Mouse (Mus musculus) stomach, embryonic 16.5 days (tissue): ENCODE results near the gene Tex35. TPM values are rescaled to one million over a fixed set of nuclear protein-coding genes. Genes with fewer than 3 reads are reported as not detected.
A peak's percentile ranks its signal among the peaks of the same experiment; 100 is the strongest.

Experiments
- ATAC-seq: fragments of 200-750 bp; cut with Nextera tagmentation; 2 replicates; pipeline ENCODE4 v1.8.0; 2017; ENCODE audit warnings: moderate number of reproducible peaks, moderate TSS enrichment; ENCODE audit not compliant: insufficient read depth, low FRiP score
- H3K27ac ChIP-seq: fragments of 300-500 bp; sonication (generic); 2 replicates; pipeline ENCODE4 v1.5.1; 2014; ENCODE audit warnings: low read length
- H3K27me3 ChIP-seq: fragments of 300-500 bp; sonication (generic); 2 replicates; pipeline ENCODE4 v1.6.1; 2014; ENCODE audit warnings: low read length, control low read depth, mixed read lengths; ENCODE audit not compliant: control insufficient read depth, insufficient read depth
- H3K36me3 ChIP-seq: fragments of 300-500 bp; sonication (generic); 2 replicates; pipeline ENCODE4 v1.6.1; 2014; ENCODE audit warnings: low read length; ENCODE audit not compliant: control insufficient read depth, insufficient read depth
- H3K4me1 ChIP-seq: fragments of 300-500 bp; sonication (generic); 2 replicates; pipeline ENCODE4 v1.6.1; 2014; ENCODE audit warnings: low read length, control low read depth, mixed read lengths; ENCODE audit not compliant: control insufficient read depth, insufficient read depth
- H3K4me2 ChIP-seq: fragments of 300-500 bp; sonication (generic); 2 replicates; pipeline ENCODE4 v1.6.1; 2014; ENCODE audit warnings: low read depth, low read length, mixed read lengths
- H3K4me3 ChIP-seq: fragments of 300-500 bp; sonication (generic); replicated peaks from 2 replicates; pipeline ENCODE4 v1.5.1; 2014; ENCODE audit warnings: mild to moderate bottlenecking, low read length
- H3K9ac ChIP-seq: fragments of 300-500 bp; sonication (generic); 2 replicates; pipeline ENCODE4 v1.6.1; 2014; ENCODE audit warnings: low read length
- H3K9me3 ChIP-seq: fragments of 300-500 bp; sonication (generic); replicated peaks from 2 replicates; pipeline ENCODE4 v1.6.1; 2016; ENCODE audit warnings: low read length, control low read depth; ENCODE audit not compliant: control insufficient read depth
- WGBS: fragments of 180-500 bp; shearing (Covaris S2); extraction: QIAGEN DNeasy Blood & Tissue Kit; methylation state at CpG from one replicate; pipeline ENCODE4 v1.1.7; 2014; 5-methylcytosine and 5-hydroxymethylcytosine counted together
- polyA plus RNA-seq: library from polyadenylated mRNA; unstranded; fragments of >200 nt; fragmentation: Nextera tagmentation; extraction: Ambion mirVana; gene quantifications from 2 replicates; pipeline ENCODE4 v1.2.1, GENCODE M21; 2015

Gene Tex35
- polyA plus RNA-seq, 1 experiment from 2014 or later = not detected

GRCm38 (mm10) chr1:157062445-157062825, 46.0 kb downstream of the Tex35 start:
- no peak; the same call in 1 of the 2 replicates for ATAC-seq
- WGBS = 73% methylated on average over 5 of the region's 5 CpGs
- 0 out of 2 replicates have a peak overlapping the region, but pooled peaks have one; percentile 36 for H3K27ac ChIP-seq

GRCm38 (mm10) chr1:157061800-157062444, 46.6 kb downstream of the Tex35 start:
- Histone ChIP-seq H3K4me1 (no peaks in the 10 kb centered on the region), H3K4me2 (no peak overlapping the region), H3K9me3 (no peaks in the 10 kb centered on the region; the same call in 1 of the 2 replicates), H3K36me3 (no peaks in the 10 kb centered on the region), H3K9ac (no peak overlapping the region), H3K27ac (0 out of 2 replicates have a peak overlapping the region, but pooled peaks have one; percentile 36), H3K4me3 (no peak overlapping the region), H3K27me3 (no peaks in the 10 kb centered on the region)
- peak; percentile 61; the same call in 1 of the 2 replicates for ATAC-seq
- WGBS = 73% methylated on average over 10 of the region's 10 CpGs

More at GRCm38 (mm10) chr1:157062445-157062825, 46.0 kb downstream of the Tex35 start:
- Histone ChIP-seq H3K27me3 (no peaks in the 10 kb centered on the region), H3K9ac (no peak overlapping the region), H3K4me2 (no peak overlapping the region), H3K9me3 (no peaks in the 10 kb centered on the region; the same call in 1 of the 2 replicates), H3K36me3 (no peaks in the 10 kb centered on the region), H3K4me1 (no peaks in the 10 kb centered on the region), H3K4me3 (no peak overlapping the region)

GRCm38 (mm10) chr1:157061170-157061569, 47.3 kb downstream of the Tex35 start:
- H3K36me3 ChIP-seq = no peaks in the 10 kb centered on the region
- no peak overlapping the region for H3K27ac ChIP-seq
- no peaks in the 10 kb centered on the region for H3K4me1 ChIP-seq
- WGBS = 57% methylated on average over 3 of the region's 3 CpGs
- no peak overlapping the region for H3K4me2 ChIP-seq
- no peak overlapping the region for H3K9ac ChIP-seq
- no peak overlapping the region for H3K4me3 ChIP-seq
- no peaks in the 10 kb centered on the region for H3K27me3 ChIP-seq
- no peak for ATAC-seq
- no peaks in the 10 kb centered on the region; the same call in 1 of the 2 replicates for H3K9me3 ChIP-seq

- WGBS = 69% methylated on average over 12 of the region's 12 CpGs
- Histone ChIP-seq H3K4me1 (peaks cover 4% of the 10 kb centered on the region; the same call in 1 of the 2 replicates), H3K9me3 (no peaks in the 10 kb centered on the region; the same call in 1 of the 2 replicates), H3K36me3 (no peaks in the 10 kb centered on the region), H3K27ac (no peak overlapping the region), H3K4me3 (no peak overlapping the region), H3K27me3 (no peaks in the 10 kb centered on the region), H3K9ac (no peak overlapping the region), H3K4me2 (no peak overlapping the region)
- no peak for ATAC-seq
Measured at GRCm38 (mm10) chr1:157060441-157061135, 47.9 kb downstream of the Tex35 start.

GRCm38 (mm10) chr1:157055901-157056300, 52.6 kb downstream of the Tex35 start:
- Histone ChIP-seq H3K9me3 (no peaks in the 10 kb centered on the region), H3K27me3 (no peaks in the 10 kb centered on the region), H3K9ac (no peak overlapping the region), H3K27ac (no peak overlapping the region), H3K36me3 (no peaks in the 10 kb centered on the region), H3K4me3 (no peak overlapping the region), H3K4me2 (no peak overlapping the region), H3K4me1 (peaks cover 9% of the 10 kb centered on the region; the same call in 1 of the 2 replicates)
- ATAC-seq = no peak
- WGBS = 71% methylated on average over 6 of the region's 6 CpGs

GRCm38 (mm10) chr1:157055288-157055831, 53.1 kb downstream of the Tex35 start:
- Histone ChIP-seq H3K27ac (no peak overlapping the region), H3K9ac (no peak overlapping the region), H3K27me3 (no peaks in the 10 kb centered on the region), H3K4me3 (no peak overlapping the region), H3K4me1 (peaks cover 9% of the 10 kb centered on the region; the same call in 1 of the 2 replicates), H3K9me3 (no peaks in the 10 kb centered on the region), H3K36me3 (no peaks in the 10 kb centered on the region), H3K4me2 (no peak overlapping the region; the same call in 1 of the 2 replicates)
- ATAC-seq = no peak
- 32% methylated on average over 11 of the region's 11 CpGs for WGBS

- Histone ChIP-seq H3K9ac (no peak overlapping the region), H3K36me3 (no peaks in the 10 kb centered on the region), H3K9me3 (no peaks in the 10 kb centered on the region), H3K27ac (no peak overlapping the region), H3K27me3 (no peaks in the 10 kb centered on the region), H3K4me3 (no peak overlapping the region), H3K4me1 (peaks cover 9% of the 10 kb centered on the region; the same call in 1 of the 2 replicates), H3K4me2 (no peak overlapping the region)
- ATAC-seq = no peak
- 73% methylated on average over 7 of the region's 7 CpGs for WGBS
Measured at GRCm38 (mm10) chr1:157054659-157055058, 53.8 kb downstream of the Tex35 start.

GRCm38 (mm10) chr1:157049886-157050285, 58.6 kb downstream of the Tex35 start:
- no peaks in the 10 kb centered on the region for H3K27me3 ChIP-seq
- no peak for ATAC-seq

More at GRCm38 (mm10) chr1:157049886-157050285, 58.6 kb downstream of the Tex35 start:
- H3K9me3 ChIP-seq = no peaks in the 10 kb centered on the region
- H3K4me2 ChIP-seq = no peak overlapping the region
- peaks cover 11% of the 10 kb centered on the region for H3K4me1 ChIP-seq
- H3K27ac ChIP-seq = no peak overlapping the region
- no peaks in the 10 kb centered on the region for H3K36me3 ChIP-seq
- H3K9ac ChIP-seq = no peak overlapping the region
- WGBS = 81% methylated on average over 2 of the region's 2 CpGs
- no peak overlapping the region for H3K4me3 ChIP-seq
